Mouse (Mus musculus): ENCODE data around the gene Acsl6.

Gene Acsl6

DNA sequence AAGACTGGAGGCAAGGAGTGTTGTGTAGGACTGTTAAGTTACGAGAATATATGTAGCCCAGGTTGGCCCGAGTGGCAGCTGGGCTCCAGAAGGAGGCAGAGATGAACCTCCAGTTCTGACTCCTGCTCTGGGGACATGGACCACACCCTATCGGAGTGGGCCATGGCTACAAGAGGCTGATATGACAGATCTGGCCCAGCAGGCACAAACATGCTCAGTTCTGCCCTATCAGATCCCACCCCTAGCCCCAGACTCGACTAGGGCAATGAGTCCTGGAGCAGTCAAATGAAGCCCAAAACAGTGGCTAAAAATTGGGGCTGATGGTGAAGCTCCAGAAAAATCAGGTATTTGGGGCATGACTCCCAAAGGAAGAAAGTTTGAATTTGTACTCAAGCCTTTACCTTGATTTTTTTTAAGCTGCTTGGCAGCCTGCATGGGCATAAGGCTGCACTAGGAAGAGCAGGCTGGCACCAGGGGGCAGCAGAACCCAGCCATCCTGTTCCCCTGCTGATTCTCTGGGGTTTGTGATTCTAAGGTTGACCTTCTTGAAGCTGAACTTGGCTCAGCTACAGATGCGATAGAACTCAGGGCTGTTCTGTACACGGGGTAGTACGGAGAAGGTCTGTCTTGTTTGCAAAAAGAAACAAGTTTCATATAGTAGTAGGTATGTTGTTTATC lies 3.7 kb downstream of the Acsl6 start:
- DNase-seq (ENCODE audit: low read depth), result peak; percentile 81

DNA sequence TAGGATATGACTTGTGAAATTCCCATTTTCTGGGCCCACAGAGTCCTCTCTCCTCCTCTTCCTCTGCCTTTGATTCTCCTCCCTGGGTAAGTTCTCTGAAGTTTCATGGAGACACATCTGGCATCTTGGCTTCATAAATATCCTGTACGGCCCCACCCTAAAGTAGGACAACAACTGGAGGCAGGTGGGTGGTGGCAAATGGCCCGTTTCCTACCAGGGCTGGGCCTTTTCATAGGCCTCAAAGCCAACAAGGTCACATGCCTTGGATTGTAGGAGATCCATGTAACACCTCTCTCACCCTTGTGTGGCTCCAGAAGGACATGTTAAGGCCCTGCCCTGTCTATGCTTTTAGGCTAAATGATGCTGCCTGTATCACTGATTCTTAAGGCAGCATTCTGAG lies 7.0 kb downstream of the Acsl6 start:
- no peak for DNase-seq (ENCODE audit: low read depth)

DNA sequence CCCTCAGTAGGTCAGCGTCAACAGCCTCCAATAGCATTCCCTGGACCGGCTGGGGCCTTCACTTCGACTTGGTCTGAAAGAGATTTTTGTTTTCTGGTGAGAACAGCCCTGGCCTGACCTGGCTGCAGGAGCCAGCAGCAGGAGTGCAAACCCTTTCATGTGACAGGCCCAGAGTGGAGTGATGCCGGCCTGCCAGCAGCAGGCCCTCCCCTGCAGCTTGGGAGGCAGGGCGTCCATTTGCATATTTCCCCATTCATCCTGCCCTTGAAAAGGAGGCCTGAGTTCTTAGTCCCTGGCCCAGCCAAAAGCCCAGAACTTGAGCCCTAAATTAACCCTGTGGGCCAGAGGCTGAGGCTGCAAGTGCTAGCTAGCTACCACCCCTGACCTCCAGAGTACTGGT lies 8.4 kb downstream of the Acsl6 start:
- DNase-seq (ENCODE audit: low read depth), result peak; percentile 20

DNA sequence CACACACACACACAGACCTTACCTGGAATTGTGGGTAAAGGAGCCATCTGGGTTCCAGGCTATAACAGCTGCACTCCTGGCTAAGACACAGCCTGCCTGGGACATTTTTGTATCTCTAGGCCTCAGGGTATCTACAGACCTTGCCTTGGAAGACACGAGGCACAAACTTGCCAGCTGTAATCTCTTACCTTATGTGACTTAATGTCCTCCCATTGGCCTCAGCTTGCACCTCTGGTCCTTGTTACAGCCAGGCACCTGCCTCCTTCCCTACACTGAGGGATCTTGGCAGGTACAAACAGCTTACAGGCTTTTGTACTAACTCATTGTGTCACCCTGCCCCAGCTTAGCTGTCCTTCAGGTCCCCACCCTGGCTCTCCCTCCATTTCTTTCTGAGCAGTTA lies 9.0 kb downstream of the Acsl6 start:
- no peak for DNase-seq (ENCODE audit: low read depth)

DNA sequence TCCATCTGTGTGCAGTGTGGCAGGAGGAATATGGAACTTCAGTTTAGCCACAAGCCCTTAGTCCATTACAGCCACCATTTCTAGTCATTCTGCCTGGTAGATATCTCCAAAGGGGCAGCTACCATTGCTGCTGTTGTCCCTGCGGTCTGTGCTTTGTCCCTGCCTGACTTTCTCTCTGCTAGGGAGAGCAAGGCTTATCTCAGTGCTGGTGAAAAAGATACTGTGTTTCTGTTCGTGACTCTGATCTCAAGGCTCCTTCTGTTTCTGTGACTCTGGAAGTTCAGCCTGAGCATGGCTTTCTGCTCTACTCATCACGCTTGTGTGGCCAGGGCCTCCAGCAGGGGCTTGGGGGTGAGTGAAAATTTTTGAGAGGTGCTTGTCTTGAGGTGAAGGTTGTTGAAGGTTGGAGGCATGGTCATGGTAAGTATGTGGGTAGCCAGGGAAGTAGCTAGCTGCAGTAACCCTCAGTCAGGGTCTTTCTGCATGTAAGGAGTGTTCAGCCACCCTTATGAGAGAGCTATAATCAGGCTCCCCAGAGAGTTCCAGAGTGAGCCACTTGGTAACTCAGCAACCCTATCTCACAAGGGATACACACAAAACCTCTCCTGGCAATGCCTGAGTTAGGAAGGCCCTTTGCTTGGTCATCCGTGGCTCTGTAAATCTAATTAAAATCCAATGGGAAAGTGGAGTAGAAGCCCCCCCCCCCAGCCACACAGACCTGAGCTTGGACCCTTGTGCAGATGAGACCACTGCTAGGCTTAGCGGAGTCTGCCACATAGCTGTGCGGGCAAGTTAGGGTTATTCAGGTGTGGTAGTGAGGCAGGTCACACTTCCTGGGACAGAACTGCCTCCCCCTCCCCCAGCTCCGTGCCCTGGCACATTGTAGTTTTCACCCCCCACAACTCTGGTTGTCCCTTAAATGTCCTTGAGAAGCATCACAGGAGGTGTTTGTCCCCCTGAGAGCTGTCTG lies 10.1 kb downstream of the Acsl6 start:
- no peak for DNase-seq (ENCODE audit: low read depth)

DNA sequence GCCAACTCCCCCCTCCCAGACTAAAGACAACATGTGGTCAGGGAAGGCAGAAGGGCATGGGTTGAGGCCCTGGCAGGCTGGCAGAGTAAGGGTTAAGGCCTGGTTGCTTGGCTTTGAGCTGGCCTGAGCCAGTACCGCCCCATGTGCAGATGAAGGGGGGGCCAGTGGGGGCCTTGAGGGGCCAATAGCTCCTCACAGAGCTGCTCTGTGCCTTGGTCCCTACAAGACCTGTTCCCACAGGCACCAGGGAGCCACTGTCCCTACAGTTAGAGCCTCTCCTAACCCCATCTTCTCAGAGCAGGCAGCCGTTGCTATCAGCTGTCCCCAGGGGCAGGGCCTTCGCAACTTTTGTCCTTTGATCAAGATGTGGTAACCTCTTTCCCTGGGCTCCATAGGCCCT lies 11.1 kb downstream of the Acsl6 start:
- DNase-seq (ENCODE audit: low read depth), result no peak

DNA sequence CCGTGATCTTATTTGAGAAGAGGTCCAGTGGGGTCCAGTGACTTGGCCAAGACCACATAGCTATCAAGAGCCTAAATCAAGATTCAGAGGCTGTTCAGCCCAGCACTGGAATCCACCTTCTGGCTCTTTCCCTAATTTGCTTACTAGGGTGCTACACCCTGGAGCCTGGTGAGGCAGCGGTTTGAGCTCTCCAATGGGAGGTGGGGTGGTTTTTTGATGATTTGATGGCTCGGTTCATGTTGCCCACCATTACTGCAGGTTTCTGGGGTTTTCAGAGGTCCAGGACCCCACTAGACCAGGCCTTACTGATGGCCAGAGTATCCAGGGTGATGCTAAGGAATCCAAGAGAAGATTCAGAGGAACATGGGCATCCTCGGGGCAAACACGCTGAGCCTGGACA lies 11.7 kb downstream of the Acsl6 start:
- DNase-seq (ENCODE audit: low read depth), result no peak

DNA sequence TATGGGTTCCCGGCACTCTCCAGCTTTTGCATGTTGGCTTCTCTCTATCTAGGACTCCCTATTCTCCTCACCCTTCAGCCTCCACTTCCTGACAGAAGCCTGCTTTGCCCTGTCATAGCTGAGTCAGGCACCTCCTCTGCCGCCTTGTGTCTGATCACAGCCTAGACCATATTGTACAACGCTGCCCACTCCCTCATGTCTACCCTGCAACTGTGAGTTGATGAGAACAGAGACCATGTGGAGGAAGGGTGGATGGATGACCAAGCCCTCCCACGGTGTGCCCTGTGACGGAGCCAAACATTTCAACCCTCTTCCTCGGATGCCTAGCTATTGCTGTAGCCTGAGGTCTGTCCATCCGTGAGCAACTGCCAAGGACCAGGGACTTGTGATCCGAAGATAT lies 13.8 kb downstream of the Acsl6 start:
- DNase-seq (ENCODE audit: low read depth), result no peak

DNA sequence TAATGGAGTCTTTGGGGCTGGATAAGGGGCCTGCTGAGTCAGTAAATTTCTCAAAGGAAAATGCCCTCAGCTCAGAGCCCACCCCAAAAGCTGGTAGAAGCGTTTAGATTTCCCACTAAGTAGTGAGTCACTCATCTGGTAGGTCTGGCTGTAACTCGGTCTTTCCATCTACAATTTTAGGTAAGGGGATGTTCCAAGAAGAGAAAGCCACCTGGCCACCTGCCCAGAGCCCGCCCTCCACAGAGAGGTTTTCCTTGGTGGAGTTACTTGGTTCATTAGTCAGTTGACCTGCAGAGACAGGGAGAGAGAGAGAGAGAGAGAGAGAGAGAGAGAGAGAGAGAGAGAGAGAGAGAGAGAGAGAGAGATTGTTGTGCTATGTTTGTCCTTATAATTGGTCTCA lies 14.2 kb downstream of the Acsl6 start:
- DNase-seq (ENCODE audit: low read depth), result peak; percentile 61

DNA sequence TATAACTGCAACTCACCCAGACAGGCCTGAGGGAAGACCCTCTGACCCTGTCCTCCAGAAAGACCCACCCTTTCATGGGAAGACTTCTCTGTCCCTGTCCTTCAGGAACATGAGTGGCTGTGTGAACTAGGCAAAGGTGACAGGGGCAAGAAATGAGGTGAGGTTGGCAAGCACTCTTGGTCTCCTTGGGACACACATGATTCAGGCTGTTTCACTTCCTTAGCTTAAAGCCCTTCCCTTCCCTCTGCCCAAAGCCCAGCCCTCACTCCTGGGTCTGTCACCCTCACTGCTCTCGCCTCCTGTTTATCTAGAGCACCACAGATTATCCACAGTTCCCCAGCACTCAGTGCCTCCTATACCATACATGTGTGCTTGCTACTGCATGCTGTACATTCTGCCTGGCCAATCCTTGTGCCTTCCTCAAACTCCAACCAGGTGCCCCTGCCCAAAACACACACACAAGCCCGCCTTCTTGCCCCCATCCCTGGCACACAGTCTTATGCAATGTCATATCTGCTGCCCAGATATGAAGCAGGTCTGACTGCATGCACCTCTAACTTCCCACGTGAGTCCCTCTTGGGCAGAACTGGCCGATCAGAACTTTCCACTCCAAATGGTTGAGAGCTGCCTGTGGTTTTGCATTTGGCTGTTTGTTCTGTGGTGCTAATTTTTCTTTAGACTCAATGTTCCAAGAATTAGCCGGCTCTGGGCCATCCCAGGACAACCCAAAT lies 18.4 kb downstream of the Acsl6 start:
- no peak for DNase-seq (ENCODE audit: low read depth)

DNA sequence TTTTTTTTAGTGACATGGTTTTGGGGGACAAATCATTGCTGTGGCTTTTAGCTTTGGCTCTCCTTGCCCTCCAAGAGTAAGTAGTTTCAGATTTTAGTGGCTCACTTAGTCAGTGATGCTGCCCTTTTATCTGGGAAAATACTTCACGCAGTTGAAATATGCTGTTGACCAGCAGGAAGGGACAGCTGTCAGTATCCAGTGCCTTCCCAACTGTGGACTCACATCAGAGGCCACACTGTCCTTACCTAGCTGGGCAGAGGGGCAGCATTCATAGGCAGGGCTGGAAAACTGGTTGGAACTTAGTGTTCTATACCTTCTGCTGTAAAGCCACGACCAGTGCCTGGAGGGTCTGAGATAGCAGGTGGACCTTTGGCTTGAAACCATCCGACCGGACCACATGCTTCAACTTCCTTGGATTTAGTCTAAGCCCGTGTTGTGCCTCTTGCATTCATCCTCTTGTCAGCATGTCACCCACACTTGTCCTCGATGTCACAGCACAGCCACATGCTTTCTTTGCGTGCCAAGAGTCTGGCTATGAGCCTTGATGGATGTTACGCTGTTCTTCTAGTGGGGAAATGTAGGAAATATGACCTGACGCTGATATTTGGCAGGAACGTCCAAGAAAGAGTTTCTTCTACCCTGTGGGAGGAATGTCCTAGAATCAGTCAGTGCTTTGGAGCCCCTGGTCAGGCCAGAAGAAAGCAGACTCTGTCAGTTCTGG lies 28.0 kb downstream of the Acsl6 start:
- no peak for DNase-seq (ENCODE audit: low read depth)

DNA sequence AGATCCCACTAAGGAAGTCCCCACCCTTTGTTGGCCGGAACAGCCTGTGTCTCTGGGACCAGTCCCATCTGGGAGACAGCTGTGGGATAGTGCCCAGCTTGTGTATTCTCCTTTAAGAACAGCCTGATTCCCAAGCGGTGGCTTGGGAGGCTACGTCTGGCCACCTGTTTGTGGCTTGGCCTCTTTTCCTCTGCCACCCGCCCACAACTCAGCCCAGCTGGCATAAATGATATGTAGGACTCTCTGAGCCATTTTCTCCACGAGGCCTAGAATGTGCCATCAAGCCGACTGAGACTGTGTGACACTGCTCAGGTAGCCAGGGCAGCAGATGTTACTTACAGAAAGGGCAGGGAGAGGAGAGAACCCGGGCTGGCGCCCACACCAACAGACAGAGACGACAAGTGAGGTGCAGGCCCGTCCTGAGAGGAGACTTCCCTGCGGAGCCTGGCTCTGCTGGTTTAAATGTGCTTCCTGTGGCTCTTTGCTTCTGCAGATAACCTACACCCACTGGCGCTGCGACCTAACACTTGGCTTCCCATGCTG lies 32.6 kb downstream of the Acsl6 start:
- no peak for DNase-seq (ENCODE audit: low read depth)

DNA sequence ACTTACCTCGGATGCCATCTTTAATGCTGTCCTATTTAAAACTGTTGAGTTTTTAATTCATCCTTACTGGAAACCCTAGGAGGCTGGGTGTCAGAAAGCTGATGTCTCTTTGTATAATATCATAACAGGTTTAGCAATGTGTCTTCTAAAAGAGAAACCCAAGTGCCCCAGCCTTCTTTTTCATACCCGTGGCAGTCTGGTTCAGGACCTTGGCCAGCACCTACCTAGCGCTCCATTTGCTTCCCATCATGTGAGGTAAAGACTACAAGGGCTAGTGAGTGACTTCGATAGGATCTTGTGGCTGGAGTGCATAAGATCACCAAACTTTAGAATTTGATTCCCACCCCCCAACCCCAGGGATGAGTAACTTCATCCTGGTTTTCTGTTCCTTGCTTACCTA lies 40.1 kb downstream of the Acsl6 start:
- DNase-seq (ENCODE audit: low read depth), result peak; percentile 76

DNA sequence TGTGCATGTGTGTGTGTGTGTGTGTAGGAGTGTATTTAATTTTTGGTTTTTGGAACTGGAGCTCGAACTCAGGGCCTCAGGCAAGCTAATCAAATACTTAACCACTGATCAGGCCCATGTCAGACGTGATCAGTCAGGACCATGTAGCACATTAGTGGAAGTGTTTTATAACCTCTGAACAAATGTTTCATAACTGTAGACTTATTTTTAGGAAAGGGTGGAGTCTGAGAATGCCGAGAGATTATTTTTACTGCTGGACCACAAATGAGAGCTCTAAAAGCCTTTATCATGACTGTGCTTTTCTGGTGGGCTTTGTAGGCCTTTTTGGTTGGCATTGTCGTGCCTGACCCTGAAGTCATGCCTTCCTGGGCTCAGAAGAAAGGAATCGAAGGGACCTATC lies 48.1 kb downstream of the Acsl6 start:
- DNase-seq (ENCODE audit: low read depth), result no peak

DNA sequence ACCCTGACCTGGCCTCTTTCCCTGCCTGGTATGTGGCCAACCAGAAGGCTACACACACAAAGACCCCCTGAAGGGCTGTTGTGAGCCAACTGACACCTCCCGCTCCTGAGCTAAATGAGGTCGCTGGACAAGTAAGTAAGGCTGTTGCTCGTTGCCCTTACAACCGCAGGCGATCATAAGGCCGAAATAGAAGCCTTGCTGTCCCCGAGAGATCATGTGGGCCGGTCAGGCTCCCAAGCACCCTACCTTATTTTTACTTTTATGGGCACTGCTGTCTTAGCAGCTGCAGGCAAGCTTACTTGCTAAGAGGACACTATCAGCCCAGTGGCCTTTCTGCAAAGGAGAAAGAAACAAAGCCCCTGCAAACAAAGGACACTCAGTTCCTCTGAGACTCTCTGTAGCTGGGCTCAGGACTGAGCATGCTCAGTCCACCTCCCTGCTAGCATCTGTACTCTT lies 49.6 kb downstream of the Acsl6 start:
- DNase-seq (ENCODE audit: low read depth), result no peak

DNA sequence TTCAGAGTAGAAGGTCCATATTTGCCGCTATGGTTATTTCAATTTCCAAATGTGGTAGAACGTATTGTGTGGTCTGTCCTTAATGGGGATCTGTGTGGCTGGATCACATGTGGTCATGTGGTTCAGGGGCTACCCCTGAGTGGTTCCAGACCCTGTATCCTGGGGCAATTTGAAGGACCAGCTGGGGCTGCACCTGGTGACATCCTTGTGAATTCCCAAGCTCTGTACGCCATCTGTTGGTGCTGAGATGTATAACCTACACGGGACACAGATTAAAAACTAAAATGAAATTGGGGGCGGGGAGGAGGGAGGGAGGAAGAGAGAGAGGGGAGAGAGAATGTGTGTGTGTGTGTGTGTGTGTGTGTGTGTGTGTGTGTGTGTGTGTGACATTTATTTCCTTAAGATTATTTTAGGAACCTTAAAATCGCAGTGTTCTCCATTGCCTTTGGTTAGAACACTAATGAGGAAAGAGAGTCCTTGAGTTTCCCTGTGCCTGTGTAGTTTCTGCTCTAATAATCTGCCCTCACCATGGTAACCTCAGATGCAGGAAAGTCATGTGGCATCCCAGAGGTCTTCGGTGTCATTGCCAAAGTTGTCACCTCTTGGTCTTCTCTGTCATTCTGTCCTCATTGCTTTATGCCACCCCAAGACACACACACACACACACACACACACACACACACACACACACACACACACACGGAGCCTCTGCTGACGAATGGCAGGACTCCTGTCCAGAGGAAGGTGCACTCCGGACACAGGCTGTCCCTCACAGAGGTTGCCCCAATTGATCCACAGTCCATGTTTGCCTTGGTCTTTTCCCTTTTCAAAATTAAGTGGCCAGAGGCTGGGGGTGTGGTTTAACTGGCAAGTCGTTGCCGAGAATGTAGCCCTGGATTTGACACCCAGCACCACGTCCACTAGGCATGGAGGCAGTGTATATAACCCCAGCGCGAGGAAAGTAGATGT lies 51.3 kb downstream of the Acsl6 start:
- DNase-seq (ENCODE audit: low read depth), result peak; percentile 75

DNA sequence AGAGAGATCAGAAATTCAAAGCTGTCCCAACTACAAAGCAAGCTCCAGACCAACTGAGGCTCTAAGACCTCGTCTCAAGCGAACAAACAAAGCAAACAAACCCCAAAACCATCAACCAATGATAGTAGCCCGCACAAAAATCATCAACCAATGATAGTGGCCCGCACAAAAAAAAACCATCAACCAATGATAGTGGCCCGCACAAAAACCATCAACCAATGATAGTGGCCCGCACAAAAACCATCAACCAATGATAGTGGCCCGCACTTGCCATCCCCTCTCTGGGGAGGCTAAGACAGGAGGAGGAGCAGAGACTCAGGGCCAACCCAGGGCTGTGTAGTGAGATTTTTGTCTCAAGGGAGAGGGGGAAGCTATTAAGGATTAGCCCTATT lies 52.0 kb downstream of the Acsl6 start:
- no peak for DNase-seq (ENCODE audit: low read depth)

DNA sequence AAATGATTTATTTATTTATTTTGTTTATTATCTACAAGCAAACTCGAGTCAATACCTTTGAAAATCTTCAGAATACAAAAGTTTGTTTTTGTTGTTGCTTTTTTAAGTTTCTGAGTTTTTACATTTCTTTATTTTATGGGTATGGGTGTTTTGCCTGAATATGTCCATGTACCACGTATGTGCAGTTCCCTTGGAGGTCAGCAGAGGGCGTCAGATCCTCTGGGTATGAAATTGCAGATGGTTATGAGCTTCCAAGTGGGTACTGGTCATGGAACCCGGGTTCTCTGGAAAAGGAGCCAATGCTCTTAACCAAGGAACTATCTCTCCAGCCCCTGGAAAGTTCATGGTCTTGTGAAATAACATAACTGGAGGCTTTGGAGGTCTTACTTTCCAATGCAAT lies 53.1 kb downstream of the Acsl6 start:
- DNase-seq (ENCODE audit: low read depth), result peak; percentile 48

DNA sequence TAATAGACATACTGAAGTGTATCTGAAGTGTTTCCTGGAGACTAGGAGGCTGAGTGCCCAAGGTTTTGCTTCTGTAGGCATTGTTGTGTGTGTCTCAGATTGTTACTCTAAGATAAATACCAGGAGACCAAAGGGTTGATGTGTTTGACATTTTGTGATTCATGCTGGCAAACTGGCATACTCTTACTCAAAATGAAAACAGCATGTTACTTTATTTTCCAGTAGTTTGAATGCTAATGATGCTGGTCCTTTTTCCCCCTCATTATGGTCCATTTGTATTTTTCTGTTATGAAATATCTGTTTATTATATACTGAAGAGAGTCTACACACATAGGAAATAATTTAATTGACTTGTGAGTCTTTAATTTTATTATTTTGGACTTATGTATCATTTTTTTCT lies 69.0 kb downstream of the Acsl6 start:
- DNase-seq (ENCODE audit: low read depth), result no peak

DNA sequence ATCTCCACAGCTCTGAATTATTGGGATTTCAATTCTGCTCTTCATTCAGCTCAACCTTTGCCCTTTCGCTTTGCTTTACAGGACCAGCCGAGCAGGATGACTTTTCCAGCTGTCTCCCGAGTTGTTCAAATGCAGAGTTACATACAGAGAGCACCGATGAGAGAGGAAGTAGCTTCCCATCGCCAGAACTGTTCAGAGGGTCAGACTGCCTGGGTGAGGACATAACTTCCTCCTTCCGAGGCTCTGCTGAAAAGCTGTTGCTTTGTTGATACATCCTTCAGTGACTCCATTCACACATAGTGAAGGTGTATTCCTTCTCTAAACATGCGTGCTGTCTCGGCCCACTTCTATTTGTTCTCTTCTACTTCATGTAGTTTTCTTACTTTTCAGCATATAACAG lies 86.8 kb downstream of the Acsl6 start:
- no peak for DNase-seq (ENCODE audit: low read depth)

DNA sequence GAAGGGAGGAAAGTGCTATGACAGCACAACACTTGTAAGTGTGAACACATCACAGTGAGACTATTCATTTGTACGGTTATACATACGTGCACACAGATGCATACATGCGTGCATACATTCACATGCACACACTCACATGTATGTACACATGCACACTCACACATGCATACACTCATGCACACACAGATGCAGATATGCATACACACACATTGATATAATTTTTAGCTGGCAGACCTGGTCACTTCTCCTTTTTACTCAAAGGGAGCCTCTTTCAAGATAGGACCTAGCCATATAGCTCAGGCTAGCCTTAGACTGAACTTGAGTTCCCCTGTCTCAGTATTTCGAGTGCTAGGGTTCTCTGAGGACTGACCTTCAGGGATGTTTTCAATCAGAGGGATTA lies 87.7 kb downstream of the Acsl6 start:
- DNase-seq (ENCODE audit: low read depth), result no peak
